Mouse (Mus musculus): ENCODE results near the gene Gpalpp1. TPM values are rescaled to one million over a fixed set of nuclear protein-coding genes. Genes with fewer than 3 reads are reported as not detected.

Gene Gpalpp1
- polyA plus RNA-seq, 1 experiment from 2014 or later = 16.1 TPM

DNA sequence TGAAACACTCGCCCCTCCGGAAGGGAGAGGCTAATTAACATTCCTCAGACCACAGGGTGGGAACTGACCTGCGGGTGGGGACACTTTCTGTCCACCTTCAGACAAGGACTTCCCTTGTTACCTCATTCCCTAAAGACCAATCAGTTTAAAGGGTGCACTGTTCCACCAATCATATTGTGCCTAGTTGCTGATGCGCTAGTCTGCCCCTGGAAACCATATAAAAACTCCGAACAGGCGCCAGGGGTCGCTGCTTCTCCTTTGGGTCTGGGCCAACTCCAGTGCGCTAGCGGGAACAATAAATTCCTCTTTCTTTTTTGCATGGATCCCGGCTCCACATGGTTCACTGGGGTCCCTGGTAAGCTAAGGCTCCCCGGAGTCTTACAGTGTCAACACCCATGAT, 29.1 kb downstream of the Gpalpp1 start:
- H3K9ac ChIP-seq (replicated peaks; ENCODE audit: low read depth, low read length) = no peak overlapping the region
- no peak overlapping the region for H3K4me2 ChIP-seq (ENCODE audit: low read length)
- H3K36me3 ChIP-seq (ENCODE audit: control insufficient read depth, insufficient read depth) = no peaks in the 10 kb centered on the region
- no peaks in the 10 kb centered on the region for H3K27me3 ChIP-seq (replicated peaks; ENCODE audit: control insufficient read depth, insufficient read depth, low read length)
- H3K4me3 ChIP-seq (replicated peaks; ENCODE audit: low read length) = no peak overlapping the region
- peaks cover 7% of the 10 kb centered on the region for H3K4me1 ChIP-seq (replicated peaks; ENCODE audit: control insufficient read depth, insufficient read depth, low read length)
- WGBS = 67% methylated on average over 11 of the region's 11 CpGs
- no peaks in the 10 kb centered on the region for H3K9me3 ChIP-seq (ENCODE audit: control insufficient read depth, low read length)
- no peak for ATAC-seq
- no peak overlapping the region for H3K27ac ChIP-seq (ENCODE audit: low read length)

GRCm38 (mm10) chr14:76077088-76077491, 33.5 kb downstream of the Gpalpp1 start:
- H3K4me1 ChIP-seq (replicated peaks; ENCODE audit: control insufficient read depth, insufficient read depth, low read length) = peaks cover 17% of the 10 kb centered on the region
- no peak overlapping the region for H3K9ac ChIP-seq (replicated peaks; ENCODE audit: low read depth, low read length)
- H3K9me3 ChIP-seq (ENCODE audit: control insufficient read depth, low read length) = no peaks in the 10 kb centered on the region
- peak overlapping the region; percentile 29 for H3K4me2 ChIP-seq (ENCODE audit: low read length)
- H3K36me3 ChIP-seq (ENCODE audit: control insufficient read depth, insufficient read depth) = no peaks in the 10 kb centered on the region
- WGBS = 46% methylated on average over 9 of the region's 9 CpGs
- peak overlapping the region; percentile 82 for H3K27ac ChIP-seq (ENCODE audit: low read length)
- no peak overlapping the region for H3K4me3 ChIP-seq (replicated peaks; ENCODE audit: low read length)
- ATAC-seq = peak; percentile 83
- H3K27me3 ChIP-seq (replicated peaks; ENCODE audit: control insufficient read depth, insufficient read depth, low read length) = no peaks in the 10 kb centered on the region

DNA sequence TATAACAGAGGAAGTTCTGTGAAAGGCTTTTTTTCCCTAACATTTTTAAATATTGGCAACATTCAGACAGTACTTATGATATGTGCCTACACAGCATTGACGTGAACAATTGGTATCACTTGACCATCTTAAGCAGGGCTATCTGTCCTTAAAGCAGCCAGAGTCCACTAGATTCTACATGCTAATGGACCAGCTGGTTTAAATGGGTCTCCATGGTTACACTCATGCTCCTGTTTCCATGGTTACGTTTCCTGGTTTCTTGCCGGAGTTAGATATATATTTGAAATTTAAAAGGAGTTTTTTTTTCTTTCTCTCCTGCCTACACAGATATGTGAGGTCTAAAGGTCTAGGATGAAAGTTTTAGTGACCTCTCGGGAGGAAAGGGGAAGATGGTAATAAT, 34.0 kb downstream of the Gpalpp1 start:
- no peaks in the 10 kb centered on the region for H3K9me3 ChIP-seq (ENCODE audit: control insufficient read depth, low read length)
- no peak overlapping the region for H3K9ac ChIP-seq (replicated peaks; ENCODE audit: low read depth, low read length)
- no peaks in the 10 kb centered on the region for H3K36me3 ChIP-seq (ENCODE audit: control insufficient read depth, insufficient read depth)
- peak; percentile 68 for ATAC-seq
- H3K4me2 ChIP-seq (ENCODE audit: low read length) = peak overlapping the region; percentile 29
- peak overlapping the region; percentile 82 for H3K27ac ChIP-seq (ENCODE audit: low read length)
- no peak overlapping the region for H3K4me3 ChIP-seq (replicated peaks; ENCODE audit: low read length)
- peaks cover 17% of the 10 kb centered on the region for H3K4me1 ChIP-seq (replicated peaks; ENCODE audit: control insufficient read depth, insufficient read depth, low read length)
- WGBS = 40% methylated on average over 4 of the region's 4 CpGs
- no peaks in the 10 kb centered on the region for H3K27me3 ChIP-seq (replicated peaks; ENCODE audit: control insufficient read depth, insufficient read depth, low read length)

- Histone ChIP-seq H3K9ac (replicated peaks; ENCODE audit: low read depth, low read length) (no peak overlapping the region), H3K4me1 (replicated peaks; ENCODE audit: control insufficient read depth, insufficient read depth, low read length) (peaks cover 17% of the 10 kb centered on the region), H3K36me3 (ENCODE audit: control insufficient read depth, insufficient read depth) (no peaks in the 10 kb centered on the region), H3K27ac (ENCODE audit: low read length) (peak overlapping the region; percentile 82), H3K4me2 (ENCODE audit: low read length) (no peak overlapping the region), H3K4me3 (replicated peaks; ENCODE audit: low read length) (no peak overlapping the region), H3K27me3 (replicated peaks; ENCODE audit: control insufficient read depth, insufficient read depth, low read length) (no peaks in the 10 kb centered on the region), H3K9me3 (ENCODE audit: control insufficient read depth, low read length) (no peaks in the 10 kb centered on the region)
- WGBS = 31% methylated on average over 4 of the region's 4 CpGs
- peak; percentile 30; the same call in 1 of the 2 replicates for ATAC-seq
Observed at GRCm38 (mm10) chr14:76075721-76076120, 34.8 kb downstream of the Gpalpp1 start.

GRCm38 (mm10) chr14:76074206-76074605, 36.4 kb downstream of the Gpalpp1 start:
- H3K4me2 ChIP-seq (ENCODE audit: low read length) = no peak overlapping the region
- WGBS = 84% methylated on average over 1 of the region's 1 CpGs
- no peak for ATAC-seq
- no peak overlapping the region for H3K27ac ChIP-seq (ENCODE audit: low read length)
- no peaks in the 10 kb centered on the region for H3K27me3 ChIP-seq (replicated peaks; ENCODE audit: control insufficient read depth, insufficient read depth, low read length)
- no peaks in the 10 kb centered on the region for H3K9me3 ChIP-seq (ENCODE audit: control insufficient read depth, low read length)
- H3K4me1 ChIP-seq (replicated peaks; ENCODE audit: control insufficient read depth, insufficient read depth, low read length) = peaks cover 17% of the 10 kb centered on the region
- no peak overlapping the region for H3K9ac ChIP-seq (replicated peaks; ENCODE audit: low read depth, low read length)
- H3K36me3 ChIP-seq (ENCODE audit: control insufficient read depth, insufficient read depth) = no peaks in the 10 kb centered on the region
- H3K4me3 ChIP-seq (replicated peaks; ENCODE audit: low read length) = no peak overlapping the region

GRCm38 (mm10) chr14:76072626-76073025, 37.9 kb downstream of the Gpalpp1 start:
- Histone ChIP-seq H3K9me3 (ENCODE audit: control insufficient read depth, low read length) (no peaks in the 10 kb centered on the region), H3K9ac (replicated peaks; ENCODE audit: low read depth, low read length) (no peak overlapping the region), H3K36me3 (ENCODE audit: control insufficient read depth, insufficient read depth) (no peaks in the 10 kb centered on the region), H3K27ac (ENCODE audit: low read length) (no peak overlapping the region), H3K4me1 (replicated peaks; ENCODE audit: control insufficient read depth, insufficient read depth, low read length) (peaks cover 17% of the 10 kb centered on the region), H3K27me3 (replicated peaks; ENCODE audit: control insufficient read depth, insufficient read depth, low read length) (no peaks in the 10 kb centered on the region), H3K4me2 (ENCODE audit: low read length) (no peak overlapping the region), H3K4me3 (replicated peaks; ENCODE audit: low read length) (no peak overlapping the region)
- WGBS = 86% methylated on average over 2 of the region's 2 CpGs
- no peak for ATAC-seq

- 49% methylated on average over 4 of the region's 4 CpGs for WGBS
- Histone ChIP-seq H3K9ac (replicated peaks; ENCODE audit: low read depth, low read length) (no peak overlapping the region), H3K9me3 (ENCODE audit: control insufficient read depth, low read length) (no peaks in the 10 kb centered on the region), H3K27me3 (replicated peaks; ENCODE audit: control insufficient read depth, insufficient read depth, low read length) (no peaks in the 10 kb centered on the region), H3K4me2 (ENCODE audit: low read length) (no peak overlapping the region), H3K4me1 (replicated peaks; ENCODE audit: control insufficient read depth, insufficient read depth, low read length) (no peaks in the 10 kb centered on the region), H3K27ac (ENCODE audit: low read length) (no peak overlapping the region), H3K36me3 (ENCODE audit: control insufficient read depth, insufficient read depth) (no peaks in the 10 kb centered on the region), H3K4me3 (replicated peaks; ENCODE audit: low read length) (no peak overlapping the region)
- no peak for ATAC-seq
Observed at GRCm38 (mm10) chr14:76069296-76069695, 41.3 kb downstream of the Gpalpp1 start.

DNA sequence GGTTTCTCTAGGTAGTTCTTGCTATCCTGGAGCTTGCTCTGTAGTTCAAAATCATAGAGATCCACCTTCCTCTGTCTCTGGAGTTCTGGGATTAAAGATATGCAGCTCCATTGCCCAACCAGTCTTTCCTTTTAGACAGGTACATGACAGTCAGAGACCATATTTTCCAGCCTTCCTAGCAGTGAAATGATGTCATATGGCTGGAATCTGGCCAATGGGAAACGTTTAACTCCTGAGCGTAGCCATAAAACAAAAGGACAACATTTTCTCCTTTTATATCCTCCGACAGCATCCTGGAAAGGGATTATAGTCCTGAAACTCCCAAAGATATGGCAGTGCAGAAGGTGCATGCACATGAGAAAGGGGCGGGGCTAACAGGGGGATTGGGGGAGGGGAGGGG, 42.3 kb downstream of the Gpalpp1 start:
- WGBS = 44% methylated on average over 4 of the region's 4 CpGs
- Histone ChIP-seq H3K27me3 (replicated peaks; ENCODE audit: control insufficient read depth, insufficient read depth, low read length) (no peaks in the 10 kb centered on the region), H3K9me3 (ENCODE audit: control insufficient read depth, low read length) (no peaks in the 10 kb centered on the region), H3K9ac (replicated peaks; ENCODE audit: low read depth, low read length) (no peak overlapping the region), H3K4me1 (replicated peaks; ENCODE audit: control insufficient read depth, insufficient read depth, low read length) (no peaks in the 10 kb centered on the region), H3K36me3 (ENCODE audit: control insufficient read depth, insufficient read depth) (no peaks in the 10 kb centered on the region), H3K4me3 (replicated peaks; ENCODE audit: low read length) (no peak overlapping the region), H3K4me2 (ENCODE audit: low read length) (no peak overlapping the region), H3K27ac (ENCODE audit: low read length) (no peak overlapping the region)
- no peak for ATAC-seq

- Histone ChIP-seq H3K4me3 (replicated peaks; ENCODE audit: low read length) (no peak overlapping the region), H3K36me3 (ENCODE audit: control insufficient read depth, insufficient read depth) (no peaks in the 10 kb centered on the region)
- ATAC-seq = no peak
Observed at GRCm38 (mm10) chr14:76067237-76067636, 43.3 kb downstream of the Gpalpp1 start.

DNA sequence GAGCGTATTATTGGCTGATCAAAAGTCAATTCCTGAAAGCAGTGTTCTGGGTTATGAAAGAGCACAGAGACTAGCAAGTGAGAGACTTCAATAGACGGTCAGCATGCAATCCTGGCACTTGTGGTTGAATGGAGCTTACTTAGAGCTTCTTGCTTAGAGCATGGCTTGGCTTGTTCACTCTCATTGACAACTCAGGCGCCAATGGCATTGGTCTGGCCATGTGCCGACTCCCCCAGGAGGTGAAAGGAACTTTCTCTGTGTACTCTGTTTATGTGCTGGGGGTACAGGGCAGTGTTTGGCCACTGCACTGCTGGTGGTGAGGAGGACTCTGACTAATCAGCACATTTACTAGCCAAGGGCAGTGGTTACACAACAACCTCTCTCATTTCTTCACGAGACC, 51.1 kb downstream of the Gpalpp1 start:
- H3K4me3 ChIP-seq (replicated peaks; ENCODE audit: low read length) = no peak overlapping the region
- peaks cover under 1% of the 10 kb centered on the region for H3K4me1 ChIP-seq (replicated peaks; ENCODE audit: control insufficient read depth, insufficient read depth, low read length)
- WGBS = 67% methylated on average over 5 of the region's 5 CpGs
- no peaks in the 10 kb centered on the region for H3K9me3 ChIP-seq (ENCODE audit: control insufficient read depth, low read length)
- no peaks in the 10 kb centered on the region for H3K36me3 ChIP-seq (ENCODE audit: control insufficient read depth, insufficient read depth)
- no peak for ATAC-seq
- H3K27me3 ChIP-seq (replicated peaks; ENCODE audit: control insufficient read depth, insufficient read depth, low read length) = no peaks in the 10 kb centered on the region
- no peak overlapping the region for H3K27ac ChIP-seq (ENCODE audit: low read length)
- H3K4me2 ChIP-seq (ENCODE audit: low read length) = no peak overlapping the region
- H3K9ac ChIP-seq (replicated peaks; ENCODE audit: low read depth, low read length) = no peak overlapping the region

More at GRCm38 (mm10) chr14:76067237-76067636, 43.3 kb downstream of the Gpalpp1 start:
- Histone ChIP-seq H3K4me1 (replicated peaks; ENCODE audit: control insufficient read depth, insufficient read depth, low read length) (no peaks in the 10 kb centered on the region), H3K27ac (ENCODE audit: low read length) (no peak overlapping the region), H3K27me3 (replicated peaks; ENCODE audit: control insufficient read depth, insufficient read depth, low read length) (no peaks in the 10 kb centered on the region), H3K9ac (replicated peaks; ENCODE audit: low read depth, low read length) (no peak overlapping the region), H3K9me3 (ENCODE audit: control insufficient read depth, low read length) (no peaks in the 10 kb centered on the region), H3K4me2 (ENCODE audit: low read length) (no peak overlapping the region)
- WGBS = 71% methylated on average over 1 of the region's 1 CpGs
